Mouse (Mus musculus): ENCODE data around the gene Tomm20.

Tomm20 gene

DNA sequence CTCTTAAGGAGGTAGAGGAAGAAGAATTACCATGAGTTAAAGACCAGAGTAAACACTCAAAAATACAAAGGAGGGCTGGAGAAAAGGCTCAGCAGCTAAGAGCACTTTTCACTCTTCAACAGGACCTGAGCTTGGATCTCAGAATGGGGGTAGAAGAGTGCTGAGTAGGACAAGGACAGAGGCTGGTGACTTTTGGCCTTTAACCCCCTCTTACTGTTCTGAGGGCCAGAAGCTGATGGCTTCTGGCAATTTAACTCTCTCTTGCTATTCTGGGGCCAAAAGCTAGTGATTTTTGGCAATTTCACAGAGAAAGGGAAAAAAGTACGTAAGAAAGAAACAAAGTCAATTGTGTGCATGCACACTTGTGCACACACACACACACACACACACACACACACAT lies 17.2 kb upstream of the Tomm20 start:
- no peak for DNase-seq (ENCODE audit: low read depth, low spot score)

DNA sequence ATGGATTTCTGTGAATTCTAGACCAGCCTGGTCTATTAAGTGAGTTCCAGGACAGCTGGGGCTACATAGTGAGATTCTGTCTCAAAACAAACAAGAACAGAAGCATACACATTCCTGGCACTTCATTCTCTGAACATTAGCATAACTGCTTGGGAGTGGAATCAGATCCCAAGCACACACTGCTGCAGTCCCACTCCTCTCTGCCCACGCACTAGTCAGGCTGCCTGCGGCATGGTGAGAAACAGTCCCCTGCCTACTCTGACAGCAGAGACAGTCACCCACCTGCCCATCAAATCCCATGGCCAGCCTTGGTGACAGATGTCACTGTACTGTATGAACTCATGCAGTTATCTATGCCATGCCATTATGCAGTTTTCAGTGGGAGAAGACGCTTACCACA lies 15.9 kb upstream of the Tomm20 start:
- no peak for DNase-seq (ENCODE audit: low read depth, low spot score)

DNA sequence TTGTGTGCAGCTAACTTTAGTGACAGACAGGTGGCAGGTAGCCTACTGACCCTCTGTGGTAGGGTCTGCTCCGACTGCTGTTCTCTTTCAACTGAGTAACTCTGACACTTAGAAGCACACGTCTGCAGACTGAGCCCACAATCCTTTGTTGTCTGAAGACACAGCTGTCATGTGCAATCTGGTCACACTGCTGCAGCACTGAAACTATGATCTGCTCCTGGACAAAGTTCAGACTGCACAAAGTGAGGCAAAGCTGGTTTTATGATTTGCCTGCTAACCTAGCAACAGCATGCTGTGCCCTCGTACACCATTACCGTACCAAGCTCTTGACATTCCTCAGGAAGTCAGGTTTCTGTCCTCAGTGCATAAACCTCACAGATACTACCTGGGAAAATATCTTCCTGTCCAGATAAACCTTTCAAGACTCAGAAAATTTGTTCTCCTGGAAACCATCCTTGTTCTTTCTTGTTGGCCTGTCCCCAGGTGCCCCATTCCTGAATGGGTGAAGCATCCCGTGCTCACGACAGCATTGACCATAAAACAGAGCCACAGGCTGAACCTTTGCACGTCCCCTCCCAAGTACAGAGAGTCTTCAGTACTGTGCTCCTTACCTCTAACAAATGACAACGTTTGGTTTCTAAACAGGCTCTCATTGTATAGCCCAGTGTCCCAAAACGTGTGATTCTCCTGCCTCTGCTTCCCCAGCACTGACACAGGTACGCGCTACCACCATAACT lies 6.4 kb upstream of the Tomm20 start:
- DNase-seq (ENCODE audit: low read depth, low spot score), result no peak

DNA sequence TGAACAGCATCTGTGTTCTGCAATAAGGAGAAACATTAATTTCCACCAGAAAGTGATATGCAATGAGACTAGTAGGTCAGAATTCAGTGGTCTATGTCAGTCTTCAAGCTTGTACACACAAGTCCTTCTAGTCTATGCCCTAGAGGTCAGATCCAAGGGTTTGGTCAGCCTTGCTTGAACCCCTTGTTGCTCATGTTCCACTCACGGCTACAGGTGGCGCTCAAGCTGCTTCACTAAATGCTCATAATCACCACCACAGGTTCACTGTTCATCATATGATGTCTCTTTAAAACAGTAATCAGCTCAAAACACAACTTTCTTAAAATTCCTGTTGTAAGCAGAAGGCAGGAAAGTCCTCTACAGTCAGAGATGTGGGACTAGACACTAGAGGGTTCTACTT lies 3.9 kb upstream of the Tomm20 start:
- peak; percentile 72 for DNase-seq (ENCODE audit: low read depth, low spot score)

DNA sequence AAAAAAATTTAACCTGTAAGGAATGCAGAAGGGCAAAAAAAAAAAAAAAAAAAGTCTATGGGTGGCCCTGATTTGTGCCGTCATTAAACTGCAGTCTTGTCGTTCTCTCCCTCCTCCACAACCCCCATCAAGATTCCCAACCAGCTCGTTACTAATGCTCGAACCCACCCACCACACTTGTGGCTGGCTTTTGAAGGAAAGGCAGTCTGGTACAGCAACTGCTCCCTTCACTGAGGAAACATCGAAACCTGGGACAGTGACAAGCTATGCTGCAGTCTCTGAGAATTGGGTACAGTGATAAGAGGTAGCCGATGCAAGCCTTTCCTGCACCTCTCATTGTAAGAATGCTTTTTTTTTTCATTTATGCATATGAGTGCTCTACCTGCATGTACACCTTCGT lies 800 bp upstream of the Tomm20 start:
- peak; percentile 50 for DNase-seq (ENCODE audit: low read depth, low spot score)

DNA sequence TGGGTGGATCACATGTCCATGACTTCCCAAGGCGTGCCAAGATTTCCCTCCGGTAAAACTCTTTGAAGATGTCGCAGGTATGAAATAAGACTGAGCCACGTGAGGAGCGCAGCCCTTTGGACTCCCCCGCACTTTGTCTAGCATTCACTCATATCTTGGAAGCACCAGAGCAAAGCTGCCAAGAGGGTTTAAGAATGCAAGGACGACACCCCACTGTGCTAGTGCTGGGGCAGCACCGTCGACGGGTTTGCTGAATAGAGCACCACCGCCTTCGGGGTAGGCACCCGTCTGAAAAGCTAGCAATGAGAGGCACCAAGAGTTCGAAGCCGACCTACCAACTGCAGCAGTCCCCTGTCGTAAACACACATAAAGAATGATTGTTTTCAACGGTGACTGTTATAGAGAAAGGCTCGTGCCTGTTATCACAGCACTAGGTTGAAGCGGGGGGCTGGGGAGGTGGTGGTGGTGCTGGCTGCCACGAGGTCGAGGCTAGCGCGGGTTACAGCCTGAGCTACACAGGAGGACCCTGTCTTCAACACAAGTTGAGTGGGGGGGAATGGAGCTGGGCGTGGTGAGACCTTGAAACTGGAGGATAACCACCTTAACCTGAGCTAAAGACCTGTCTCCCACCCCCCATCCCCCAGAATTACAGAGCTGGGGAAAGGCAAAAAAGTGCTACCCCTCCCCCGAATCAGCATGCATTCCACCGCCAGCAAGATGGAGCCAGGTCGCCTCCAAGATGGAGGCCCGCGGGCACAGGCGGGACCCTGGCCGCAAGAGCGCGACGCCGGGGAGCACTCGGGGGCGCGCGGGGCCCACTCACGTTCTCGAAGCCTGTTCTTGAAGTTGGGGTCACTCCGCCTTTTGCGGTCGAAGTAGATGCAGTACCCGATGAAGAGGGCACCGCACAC lies 608 bp downstream of the Tomm20 start:
- DNase-seq (ENCODE audit: low read depth, low spot score), result peak; percentile 77

DNA sequence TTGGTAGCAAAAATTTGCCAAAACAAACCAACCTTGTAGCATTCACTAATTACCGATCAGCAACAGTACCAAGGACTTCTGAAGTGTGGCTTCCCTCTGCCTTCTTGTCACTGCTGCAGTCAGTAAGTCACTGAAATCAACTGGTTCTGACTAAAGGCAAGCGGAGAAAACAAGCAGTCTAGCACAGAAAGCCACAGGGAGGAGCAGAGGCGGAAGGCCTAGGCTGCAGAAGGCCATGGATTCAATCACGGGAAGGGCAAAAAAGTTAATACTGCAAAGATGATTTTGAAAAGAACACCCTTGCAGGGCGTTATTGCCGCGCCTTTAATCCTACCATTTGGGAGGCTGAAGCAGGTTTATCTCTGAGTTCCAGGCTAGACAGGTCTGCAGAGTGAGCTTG lies 2.1 kb downstream of the Tomm20 start:
- DNase-seq (ENCODE audit: low read depth, low spot score), result peak; percentile 41

DNA sequence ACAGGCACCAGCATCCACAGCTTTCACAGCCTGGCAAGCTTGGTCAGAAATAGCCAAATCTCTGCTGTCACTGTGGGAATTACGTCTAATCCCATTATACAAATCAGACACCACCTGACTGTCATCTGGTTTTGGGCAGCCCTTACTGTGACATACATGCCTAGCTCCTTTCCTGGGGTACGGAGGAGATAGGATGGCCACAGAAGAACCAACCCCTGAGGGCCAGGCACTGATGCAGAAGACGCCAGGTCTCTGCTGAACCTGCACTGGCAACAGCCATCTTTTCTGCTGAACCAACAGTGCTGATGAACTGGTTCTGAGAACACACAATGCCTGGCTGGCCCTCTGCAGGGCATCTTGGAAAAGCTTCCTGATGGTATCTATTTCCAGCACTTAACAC lies 8.3 kb downstream of the Tomm20 start:
- no peak for DNase-seq (ENCODE audit: low read depth, low spot score)

DNA sequence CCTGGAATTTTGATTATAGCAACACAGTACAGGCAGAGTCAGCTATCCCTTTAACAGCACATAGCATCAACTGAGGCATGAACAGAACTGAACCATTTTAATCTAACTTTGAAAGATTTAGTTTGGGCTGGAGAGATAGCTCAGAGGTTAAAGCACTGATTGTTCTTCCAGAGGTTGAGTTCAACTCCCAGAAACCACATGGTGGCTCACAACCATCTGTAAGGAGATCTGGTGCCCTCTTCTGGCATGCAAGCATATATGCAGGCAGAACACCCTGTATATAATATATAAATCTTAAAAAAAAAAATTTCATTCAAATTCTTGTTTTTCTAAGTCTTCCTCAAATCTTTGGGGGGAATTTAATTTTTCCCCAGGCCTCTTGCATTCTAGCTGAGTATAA lies 9.7 kb downstream of the Tomm20 start:
- DNase-seq (ENCODE audit: low read depth, low spot score), result peak; percentile 45

DNA sequence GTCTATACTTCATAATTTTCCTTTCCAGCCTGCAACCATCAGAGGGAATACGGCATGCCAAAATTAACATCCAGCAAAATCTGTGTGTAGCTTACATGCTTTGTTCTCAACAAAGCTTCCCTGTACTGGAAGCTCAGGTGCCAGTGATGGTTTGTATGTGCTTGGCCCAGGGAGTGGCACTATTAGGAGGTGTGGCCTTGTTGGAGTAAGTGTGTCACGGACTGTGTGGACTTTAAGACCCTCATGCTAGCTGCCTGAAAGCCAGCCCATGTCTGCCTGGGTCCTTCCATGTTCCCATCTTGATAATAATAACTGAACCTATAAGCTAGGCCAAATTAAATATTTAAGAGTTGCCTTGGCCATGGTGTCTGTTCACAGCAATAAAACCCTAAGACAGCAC lies 10.3 kb downstream of the Tomm20 start:
- DNase-seq (ENCODE audit: low read depth, low spot score), result no peak

DNA sequence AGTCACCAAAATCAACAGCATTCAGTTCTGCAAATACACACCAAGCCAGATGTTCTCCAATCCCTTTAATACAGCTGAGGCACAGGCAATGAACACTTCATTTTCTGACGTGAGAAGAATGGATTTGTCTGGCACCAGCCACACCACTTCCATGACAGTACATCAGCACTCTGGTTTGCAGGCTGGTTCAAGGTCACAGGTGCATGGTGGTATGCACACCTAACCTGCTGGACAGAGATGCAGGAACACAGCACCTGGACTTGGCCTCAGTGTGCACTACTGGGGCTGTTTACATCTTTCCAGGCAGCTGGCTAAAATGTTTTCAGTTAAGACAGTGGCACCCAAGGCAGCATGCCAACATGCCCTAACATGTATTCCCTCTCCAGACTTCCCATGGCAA lies 13.0 kb downstream of the Tomm20 start:
- peak; percentile 39 for DNase-seq (ENCODE audit: low read depth, low spot score)

DNA sequence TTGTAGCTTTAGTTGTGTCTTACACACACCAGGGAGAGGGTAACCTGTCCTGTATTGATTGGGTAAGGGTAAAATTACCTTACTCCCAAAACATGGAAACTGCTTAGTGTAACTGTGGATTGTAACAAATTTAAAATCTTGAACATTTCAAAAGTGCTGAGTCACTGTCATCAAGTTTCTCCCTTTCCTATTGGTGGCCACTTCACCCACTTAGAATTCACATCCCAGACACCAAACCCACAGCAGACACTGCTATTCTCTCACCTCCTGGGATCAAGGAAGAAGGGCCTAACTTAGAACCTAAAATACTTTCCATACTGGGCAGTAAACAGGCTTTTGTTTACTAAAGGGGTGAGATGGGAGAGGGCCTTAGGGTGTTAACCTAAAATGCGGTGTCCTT lies 13.4 kb downstream of the Tomm20 start:
- peak; percentile 59 for DNase-seq (ENCODE audit: low read depth, low spot score)

DNA sequence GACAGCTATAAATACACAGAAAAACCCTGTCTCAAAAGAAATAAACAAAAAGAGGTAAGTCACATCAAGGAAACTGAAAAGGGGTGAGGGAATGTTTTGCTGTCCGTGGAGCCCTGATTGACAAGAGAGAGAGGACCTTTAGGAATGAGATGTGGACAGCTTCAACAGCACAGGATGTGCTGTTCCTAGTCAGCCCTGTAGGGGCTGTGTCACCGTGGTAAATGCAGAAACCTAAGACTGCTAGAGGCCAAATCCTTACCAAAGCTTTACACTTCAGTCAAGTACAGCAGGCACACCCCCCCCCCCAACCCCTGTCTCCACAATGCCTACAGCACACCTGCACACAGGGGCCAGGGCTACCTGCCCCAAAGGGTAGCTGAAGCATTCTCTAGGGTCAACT lies 13.9 kb downstream of the Tomm20 start:
- peak; percentile 89 for DNase-seq (ENCODE audit: low read depth, low spot score)

DNA sequence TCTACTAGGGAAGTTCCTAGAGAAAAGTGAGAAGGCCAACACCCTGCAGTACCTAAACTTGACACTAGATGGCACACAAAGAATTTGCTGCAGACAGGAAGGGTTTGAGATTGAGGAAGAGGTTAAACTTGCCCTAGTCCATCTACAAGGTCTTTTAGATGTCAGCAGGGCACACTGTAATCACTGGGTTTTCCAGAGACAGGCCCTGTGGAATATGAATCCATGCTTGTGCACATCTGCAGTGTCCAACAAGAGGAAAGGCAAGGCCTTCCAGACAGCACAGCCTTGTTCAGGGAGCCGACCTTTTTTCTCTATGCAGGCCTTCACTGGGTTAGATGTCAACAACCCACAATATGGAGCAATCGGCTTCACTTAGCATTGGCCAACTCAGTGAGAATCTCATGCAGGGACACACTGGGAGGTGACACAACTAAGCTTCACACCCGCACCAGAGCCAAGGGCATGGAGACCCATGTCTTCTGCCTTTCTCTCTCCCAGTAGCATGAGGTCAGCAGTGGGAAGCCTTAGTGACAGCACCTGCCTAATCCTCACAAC lies 16.0 kb downstream of the Tomm20 start:
- DNase-seq (ENCODE audit: low read depth, low spot score), result peak; percentile 92

DNA sequence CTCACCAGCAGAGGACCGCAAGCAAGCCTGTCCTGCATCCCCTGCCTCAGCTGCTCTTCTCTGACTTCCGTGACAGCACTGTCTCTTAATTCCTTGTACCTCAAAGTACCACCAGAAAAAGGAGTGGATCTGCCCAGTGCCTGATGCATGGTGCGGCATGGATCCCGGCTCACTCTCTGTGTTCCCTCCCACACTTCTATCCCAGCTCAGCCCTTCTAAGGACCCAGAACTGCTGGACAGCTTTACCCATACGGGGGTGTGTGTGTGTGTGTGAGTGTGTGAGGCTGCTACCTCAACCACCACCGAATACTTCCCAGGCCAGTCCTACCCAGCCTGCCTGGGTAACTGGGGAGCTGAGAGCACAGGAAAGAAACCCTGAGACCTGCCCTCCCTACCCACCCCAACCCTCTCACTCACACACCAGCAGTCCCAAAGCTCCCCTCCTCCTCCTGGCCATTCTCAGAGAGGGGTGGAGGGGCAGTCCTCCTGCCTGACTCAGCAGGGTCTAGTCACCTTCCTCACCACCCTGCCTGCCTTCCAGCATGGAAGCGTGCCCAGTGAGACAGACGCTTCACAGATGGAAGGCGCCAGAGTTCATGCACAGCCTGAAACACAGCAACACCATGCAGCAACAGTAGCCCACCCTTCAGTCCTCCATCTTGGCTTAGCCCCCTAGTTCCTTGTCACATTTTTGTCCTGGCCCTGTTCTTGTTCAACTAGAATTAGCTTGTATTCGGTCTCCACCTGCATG lies 16.7 kb downstream of the Tomm20 start:
- DNase-seq (ENCODE audit: low read depth, low spot score), result no peak

DNA sequence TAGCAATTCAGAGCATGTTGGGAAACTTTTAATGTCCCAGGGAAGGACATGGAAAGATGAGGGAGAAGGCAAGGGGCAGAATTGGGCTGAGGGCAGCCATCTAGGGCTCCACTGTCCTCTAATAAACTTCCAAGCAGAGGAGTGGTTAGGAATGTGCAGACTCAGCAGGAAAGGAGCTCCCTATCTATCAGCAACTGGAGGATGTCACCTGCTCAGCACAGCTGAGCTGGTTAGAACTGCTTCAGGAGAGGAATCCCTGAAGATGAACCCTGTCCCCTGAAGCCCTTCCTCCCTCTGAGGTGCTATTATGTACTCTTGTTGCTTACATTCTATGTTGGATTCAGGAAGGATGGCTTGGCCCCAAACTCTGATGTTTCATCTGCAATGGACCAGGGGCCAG lies 17.6 kb downstream of the Tomm20 start:
- DNase-seq (ENCODE audit: low read depth, low spot score), result peak; percentile 37

DNA sequence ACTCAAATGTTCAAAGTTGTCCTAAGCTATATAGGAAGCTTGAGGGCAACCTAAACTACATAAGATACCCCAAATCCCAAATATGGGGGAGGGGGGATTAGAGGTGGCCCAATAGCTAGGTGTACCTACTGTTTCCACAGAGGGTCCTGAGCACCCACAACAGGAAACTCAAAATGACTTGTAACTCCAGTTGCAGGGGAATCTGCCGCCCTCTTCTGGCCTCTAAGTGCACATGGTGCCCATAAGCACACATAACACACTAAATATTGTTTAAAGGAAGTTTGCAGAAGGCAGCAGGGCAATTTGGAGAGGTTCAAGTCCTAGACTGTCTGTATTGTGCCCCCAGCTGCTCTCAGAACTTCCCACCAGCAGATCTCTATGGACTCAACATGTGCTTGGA lies 18.6 kb downstream of the Tomm20 start:
- DNase-seq (ENCODE audit: low read depth, low spot score), result peak; percentile 53

DNA sequence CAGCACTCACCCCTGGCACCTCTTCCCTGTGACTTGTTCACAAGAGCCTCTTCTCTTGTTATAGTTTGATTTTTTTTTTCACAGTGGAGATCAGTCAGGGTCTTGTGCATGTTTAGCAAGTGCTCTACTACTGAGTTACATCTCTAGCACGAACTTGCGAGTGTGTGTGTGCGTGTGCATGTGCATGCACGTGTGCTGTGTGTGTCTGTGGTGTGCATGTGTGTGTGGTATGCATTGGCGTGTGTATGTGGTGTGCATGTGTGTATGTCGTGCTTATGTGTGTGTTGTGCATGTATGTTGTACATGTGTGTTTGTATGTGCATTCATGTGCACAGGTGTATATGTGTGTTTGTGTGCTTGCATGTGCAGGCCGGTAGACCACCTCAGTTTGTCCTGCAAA lies 22.7 kb downstream of the Tomm20 start:
- no peak for DNase-seq (ENCODE audit: low read depth, low spot score)

DNA sequence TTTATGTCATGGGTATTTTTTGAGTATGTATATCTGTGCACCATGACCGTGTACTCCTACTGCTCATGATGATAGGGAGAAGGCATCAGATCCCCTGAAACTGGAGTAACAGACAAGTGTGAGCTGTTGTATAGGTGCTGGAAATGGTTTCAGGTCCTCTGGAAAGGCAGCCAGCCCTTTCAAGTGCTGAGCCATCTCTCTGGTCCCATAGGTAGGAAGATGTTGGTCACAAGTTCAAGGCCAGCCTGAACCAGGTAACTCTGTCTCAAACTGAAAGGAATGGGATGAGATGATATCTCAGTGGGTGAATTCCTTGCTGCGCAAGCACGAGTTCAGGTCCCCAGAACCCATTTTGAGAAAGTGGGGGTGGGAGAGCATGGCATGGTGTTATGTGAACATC lies 24.2 kb downstream of the Tomm20 start:
- DNase-seq (ENCODE audit: low read depth, low spot score), result no peak

DNA sequence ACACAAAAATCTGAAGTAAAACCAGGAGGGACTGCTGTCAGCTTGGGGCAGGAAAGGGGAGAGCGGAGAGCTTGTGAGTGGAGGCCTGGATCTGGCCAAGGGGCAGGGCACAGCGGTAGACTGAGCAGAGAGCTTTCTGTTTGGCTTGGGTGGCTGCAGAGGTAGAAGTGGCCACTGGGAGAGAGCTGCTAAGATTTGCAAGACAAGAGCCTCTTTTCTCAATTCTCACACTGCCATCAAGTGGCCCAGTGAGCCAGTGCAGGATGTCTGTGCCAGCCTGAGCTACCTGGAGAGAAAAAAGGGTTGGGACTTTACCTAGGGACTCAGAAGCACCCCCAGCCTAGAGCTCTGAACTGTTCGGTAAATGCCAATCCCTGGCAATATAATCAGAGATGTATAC lies 24.8 kb downstream of the Tomm20 start:
- peak; percentile 89 for DNase-seq (ENCODE audit: low read depth, low spot score)

DNA sequence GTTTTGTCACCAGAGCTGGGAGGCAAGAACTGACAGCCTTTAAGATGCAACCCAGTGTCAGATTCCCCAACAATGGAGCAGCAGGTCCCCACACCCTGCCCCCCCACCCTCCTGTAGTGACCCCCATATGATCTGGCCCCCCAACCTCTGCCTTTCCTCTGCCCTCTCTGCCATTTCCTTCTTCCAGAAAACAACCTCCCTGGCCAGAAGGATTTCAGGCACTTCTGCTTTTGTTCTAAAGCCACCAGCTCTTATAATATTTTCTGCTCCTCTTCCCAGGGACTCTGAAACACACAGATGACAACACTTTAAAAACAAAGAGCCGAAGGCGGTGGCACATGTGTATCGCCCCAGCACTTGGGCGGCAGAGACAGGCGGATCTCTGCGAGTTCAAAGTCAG lies 25.3 kb downstream of the Tomm20 start:
- no peak for DNase-seq (ENCODE audit: low read depth, low spot score)

DNA sequence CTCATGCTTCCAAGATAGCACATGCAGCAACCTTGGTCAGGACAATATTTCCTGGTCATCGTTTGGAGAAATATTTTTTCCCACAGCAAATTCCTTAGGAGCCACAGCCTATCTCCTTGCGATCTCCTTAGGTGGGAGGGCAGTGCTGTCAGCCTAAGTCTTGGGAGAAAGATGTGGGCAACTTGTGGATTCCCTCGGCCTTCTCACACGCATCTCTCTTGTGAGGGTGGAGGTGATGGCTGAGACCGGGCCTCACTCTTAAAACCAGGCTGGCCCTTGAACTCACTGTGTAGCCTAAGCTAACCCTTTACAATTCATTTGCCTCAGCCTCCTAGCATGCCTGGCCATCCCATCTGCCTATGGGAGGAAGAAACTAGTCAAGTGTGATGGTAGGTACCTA lies 25.9 kb downstream of the Tomm20 start:
- DNase-seq (ENCODE audit: low read depth, low spot score), result no peak
